Mouse (Mus musculus) retina, postnatal 7 days (tissue): ENCODE results near the gene 1700080E11Rik.
"Not testable (repeated sequence)": the region's sequence is repeated elsewhere in the genome, so short reads cannot be mapped to it uniquely, and the experiment has no call there.

Source experiments
- DNase-seq: peaks from one replicate; pipeline ENCODE4 v3.0.0-alpha.2; 2012; ENCODE audit warnings: low read depth, low spot score

1700080E11Rik gene

GRCm38 (mm10) chr9:105144992-105145391 lies at the start of gene 1700080E11Rik:
1700080E11Rik (minus strand) TSS chr9:105145092.
- no peak for DNase-seq

- no peak for DNase-seq
Measured at GRCm38 (mm10) chr9:105186725-105187124, 41.8 kb upstream of the 1700080E11Rik start.

GRCm38 (mm10) chr9:105182392-105182791 lies 37.5 kb upstream of the 1700080E11Rik start:
- no peak for DNase-seq

GRCm38 (mm10) chr9:105139204-105139603 lies 5.7 kb downstream of the 1700080E11Rik start:
- DNase-seq = no peak

GRCm38 (mm10) chr9:105136404-105136803 lies 8.5 kb downstream of the 1700080E11Rik start:
- no peak for DNase-seq

GRCm38 (mm10) chr9:105134536-105134935 lies 10.4 kb downstream of the 1700080E11Rik start:
- DNase-seq = no peak

- DNase-seq = no peak
Measured at GRCm38 (mm10) chr9:105132002-105132367, 12.9 kb downstream of the 1700080E11Rik start.

GRCm38 (mm10) chr9:105131253-105132001 lies 13.5 kb downstream of the 1700080E11Rik start, which contains the start of gene Nudt16:
Nudt16 (minus strand) TSS chr9:105131824.
- peak; percentile 76 for DNase-seq

GRCm38 (mm10) chr9:105130331-105130730 lies 14.6 kb downstream of the 1700080E11Rik start:
- no peak for DNase-seq

GRCm38 (mm10) chr9:105125206-105125605 lies 19.7 kb downstream of the 1700080E11Rik start:
- not testable (repeated sequence) for DNase-seq

GRCm38 (mm10) chr9:105103893-105104292 lies 41.0 kb downstream of the 1700080E11Rik start:
- DNase-seq = no peak

- DNase-seq = no peak
Measured at GRCm38 (mm10) chr9:105101911-105102310, 43.0 kb downstream of the 1700080E11Rik start.

- DNase-seq = no peak
Measured at GRCm38 (mm10) chr9:105100807-105101570, 43.9 kb downstream of the 1700080E11Rik start.
